Mouse (Mus musculus) neural tube, embryonic 15.5 days (tissue): ENCODE measurements around the gene Lrrc10b. TPM values are rescaled to one million over a fixed set of nuclear protein-coding genes. Genes with fewer than 3 reads are reported as not detected.

Experiments used
- ATAC-seq: fragments of 200-750 bp; cut with Nextera tagmentation; 2 replicates; pipeline ENCODE4 v1.8.0; 2017; ENCODE audit warnings: mild to moderate bottlenecking, moderate TSS enrichment, moderate library complexity; ENCODE audit not compliant: low FRiP score
- H3K27ac ChIP-seq: fragments of 300-500 bp; sonication (generic); replicated peaks from 2 replicates; pipeline ENCODE4 v1.5.1; 2015; ENCODE audit warnings: mild to moderate bottlenecking, inconsistent platforms
- H3K27me3 ChIP-seq: fragments of 300-500 bp; sonication (generic); replicated peaks from 2 replicates; pipeline ENCODE4 v1.6.1; 2015; ENCODE audit warnings: inconsistent platforms
- H3K36me3 ChIP-seq: fragments of 300-500 bp; sonication (generic); 2 replicates; pipeline ENCODE4 v1.6.1; 2015; ENCODE audit warnings: inconsistent platforms
- H3K4me1 ChIP-seq: fragments of 300-500 bp; sonication (generic); 2 replicates; pipeline ENCODE4 v1.6.1; 2015; ENCODE audit warnings: inconsistent platforms
- H3K4me2 ChIP-seq: fragments of 300-500 bp; sonication (generic); 2 replicates; pipeline ENCODE4 v1.6.1; 2015; ENCODE audit warnings: inconsistent platforms, mild to moderate bottlenecking, moderate library complexity
- H3K4me3 ChIP-seq: fragments of 300-500 bp; sonication (generic); replicated peaks from 2 replicates; pipeline ENCODE4 v1.5.1; 2015; ENCODE audit warnings: mild to moderate bottlenecking, inconsistent platforms
- H3K9ac ChIP-seq: fragments of 300-500 bp; sonication (generic); replicated peaks from 2 replicates; pipeline ENCODE4 v1.6.1; 2015; ENCODE audit warnings: mild to moderate bottlenecking, inconsistent platforms
- H3K9me3 ChIP-seq: fragments of 300-500 bp; sonication (generic); replicated peaks from 2 replicates; pipeline ENCODE4 v1.6.1; 2016; ENCODE audit warnings: inconsistent platforms
- WGBS: fragments of 180-500 bp; shearing (Covaris S2); methylation state at CpG from one replicate; pipeline ENCODE4 v1.1.7; 2015; ENCODE audit warnings: mixed read lengths; 5-methylcytosine and 5-hydroxymethylcytosine counted together
- polyA plus RNA-seq: library from polyadenylated mRNA; unstranded; fragments of >200 nt; fragmentation: Nextera tagmentation; extraction: Ambion mirVana; gene quantifications from 2 replicates; pipeline ENCODE4 v1.2.1, GENCODE M21; 2015

Gene Lrrc10b
- 1.1 and 1.3 TPM in 2 replicates for polyA plus RNA-seq

DNA sequence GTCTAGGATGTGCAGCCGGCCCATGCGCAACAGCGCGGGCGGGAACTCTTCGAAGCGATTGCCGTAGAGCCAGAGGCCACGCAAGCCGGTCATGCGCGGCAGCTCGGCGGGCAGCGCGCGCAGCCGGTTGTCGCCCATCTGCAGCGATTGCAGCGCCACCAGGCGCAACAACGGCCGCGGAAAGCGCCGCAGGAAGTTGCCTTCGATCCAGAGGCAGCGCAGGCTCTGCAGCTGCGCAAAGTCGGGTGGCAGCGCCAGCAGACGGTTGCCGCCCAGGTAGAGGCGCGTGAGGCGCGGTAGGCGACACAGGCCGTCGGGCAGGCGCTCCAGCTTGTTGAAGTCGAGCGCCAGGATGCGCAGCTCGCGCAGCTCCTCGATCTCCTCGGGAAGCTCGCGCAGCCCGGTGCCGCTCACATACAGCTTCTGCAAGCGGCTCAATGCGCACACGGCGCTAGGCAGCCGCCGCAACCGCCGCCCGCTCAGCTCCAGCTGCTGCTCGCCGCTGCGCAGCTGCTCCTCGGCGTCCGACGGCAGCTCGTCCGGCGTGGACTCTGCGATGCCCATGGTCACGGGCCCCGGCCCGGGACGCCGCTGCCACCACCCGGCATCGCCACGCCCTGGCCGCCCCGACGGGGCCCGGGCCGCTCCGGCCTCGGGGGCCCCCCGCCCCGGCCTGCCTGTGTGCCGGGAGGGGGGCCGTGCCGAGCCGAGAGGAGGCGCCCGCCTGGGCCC lies at the start of gene Lrrc10b:
Gene Lrrc10b, minus strand, starts transcription at position 722 of the 732 bp plus-strand sequence.
- peak; percentile 82 for ATAC-seq
- Histone ChIP-seq H3K4me1 (peaks cover 28% of the 10 kb centered on the region), H3K27me3 (peaks cover 62% of the 10 kb centered on the region), H3K27ac (peak within 1 kb of the TSS; percentile 30), H3K4me2 (peak within 1 kb of the TSS; percentile 87), H3K9ac (peak within 1 kb of the TSS; percentile 40), H3K36me3 (no peaks in the 10 kb centered on the region), H3K4me3 (peak within 1 kb of the TSS; percentile 45), H3K9me3 (no peaks in the 10 kb centered on the region)
- under 1% methylated on average over 94 of the region's 96 CpGs for WGBS

DNA sequence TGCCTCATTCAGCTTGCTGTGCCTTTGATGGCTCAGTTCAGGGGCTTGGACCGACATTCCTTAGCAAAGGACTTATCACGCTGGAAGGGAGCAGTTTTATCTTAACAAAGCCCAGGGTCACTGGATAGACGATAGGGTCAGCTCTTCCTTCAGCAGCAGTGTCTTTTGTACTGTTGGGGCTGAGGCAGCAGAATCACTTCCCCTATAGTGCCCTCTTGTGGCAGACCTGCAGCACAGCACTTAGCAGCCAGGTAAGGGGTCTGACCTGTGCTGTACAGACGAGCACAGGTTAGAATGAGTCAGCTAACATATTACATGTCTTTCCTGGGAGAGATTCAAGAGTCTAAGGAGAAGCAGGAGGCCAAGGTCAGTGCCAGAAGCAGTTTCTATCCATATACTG lies 45.3 kb upstream of the Lrrc10b start:
- peak; percentile 83 for ATAC-seq
- H3K9me3 ChIP-seq, result no peaks in the 10 kb centered on the region
- H3K4me1 ChIP-seq, result peaks cover 8% of the 10 kb centered on the region
- H3K4me3 ChIP-seq, result no peak overlapping the region
- H3K4me2 ChIP-seq, result no peak overlapping the region
- no peak overlapping the region for H3K27ac ChIP-seq
- no peak overlapping the region for H3K9ac ChIP-seq
- peaks cover 61% of the 10 kb centered on the region for H3K36me3 ChIP-seq
- H3K27me3 ChIP-seq, result no peaks in the 10 kb centered on the region
- WGBS, result 4% methylated on average over 4 of the region's 4 CpGs

DNA sequence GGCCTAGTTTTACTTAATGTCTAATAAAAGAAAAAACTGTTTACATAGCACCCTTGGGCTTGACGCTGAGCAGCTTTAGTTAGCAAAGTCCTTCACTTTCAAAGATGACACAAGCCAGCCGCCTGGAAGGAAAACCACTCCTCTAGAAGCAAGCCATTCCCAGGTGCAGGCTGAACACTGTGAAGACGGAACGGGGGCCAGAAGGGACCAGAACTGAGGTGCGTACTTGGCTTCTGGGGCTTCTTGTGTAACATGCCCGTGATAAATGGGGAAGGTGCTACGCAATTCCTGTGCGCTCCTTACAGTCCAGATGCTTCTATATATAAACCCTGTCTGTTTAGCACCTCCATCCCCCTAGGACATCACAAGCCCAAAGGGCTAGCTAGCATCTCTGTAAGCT lies 43.3 kb upstream of the Lrrc10b start:
- no peak overlapping the region for H3K4me2 ChIP-seq
- no peak for ATAC-seq
- H3K9ac ChIP-seq, result 0 out of 2 replicates have a peak overlapping the region, but pooled peaks have one; percentile 14
- H3K27me3 ChIP-seq, result no peaks in the 10 kb centered on the region
- H3K9me3 ChIP-seq, result no peaks in the 10 kb centered on the region
- H3K4me3 ChIP-seq, result no peak overlapping the region
- no peak overlapping the region for H3K27ac ChIP-seq
- WGBS, result 88% methylated on average over 8 of the region's 8 CpGs
- H3K4me1 ChIP-seq, result peaks cover 18% of the 10 kb centered on the region
- peaks cover 48% of the 10 kb centered on the region for H3K36me3 ChIP-seq

DNA sequence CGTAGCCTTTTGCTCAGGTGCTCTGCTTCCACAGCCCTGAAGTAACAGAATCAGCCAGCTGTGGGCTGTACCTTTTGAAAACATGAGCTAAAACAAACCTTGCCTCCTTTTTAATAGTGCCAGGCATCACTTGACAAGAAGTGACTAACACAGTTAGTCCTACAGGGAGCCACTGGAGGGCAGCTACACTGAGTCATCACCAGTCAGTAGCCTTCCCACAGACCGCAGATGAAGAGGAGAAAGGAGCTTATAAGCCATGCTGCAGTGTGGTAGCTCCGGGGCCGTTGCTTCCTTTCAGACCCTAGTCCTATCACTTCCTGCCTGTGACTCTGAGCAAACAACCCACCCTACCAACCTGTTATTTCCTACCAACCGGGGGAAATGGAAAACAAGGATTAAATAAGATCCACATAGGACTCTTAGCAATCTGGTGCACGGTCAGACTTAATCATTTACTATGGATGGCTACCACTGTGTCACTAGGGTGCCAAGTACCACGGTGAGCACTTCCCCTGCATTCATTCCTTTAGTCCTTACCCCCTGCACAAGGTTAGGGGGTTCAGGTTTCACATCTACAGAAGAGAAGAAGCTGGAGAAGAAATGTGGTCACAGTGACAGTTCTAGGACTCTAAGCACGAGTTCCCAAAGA lies 40.4 kb upstream of the Lrrc10b start:
- Histone ChIP-seq H3K4me3 (no peak overlapping the region), H3K27ac (no peak overlapping the region)
- WGBS, result 53% methylated on average over 8 of the region's 8 CpGs

DNA sequence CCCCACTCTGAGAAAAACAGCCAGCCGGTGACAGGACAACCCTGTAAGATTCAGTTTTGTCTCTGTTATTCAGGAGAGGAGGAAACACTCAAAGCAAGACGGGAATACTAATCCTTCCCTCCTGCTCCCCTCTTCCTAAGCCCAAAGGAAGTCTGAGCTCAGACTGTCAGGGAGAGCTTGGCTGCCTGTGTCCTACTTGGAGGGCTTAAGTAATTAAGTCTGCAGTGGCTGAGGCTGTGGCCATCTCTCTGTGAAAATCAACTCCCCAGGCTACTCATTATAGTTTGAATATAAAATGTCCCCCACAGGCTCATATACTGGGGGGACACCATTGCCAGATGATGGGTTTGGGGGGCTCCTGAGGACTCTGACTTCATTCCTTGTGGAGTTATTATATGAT lies 39.7 kb upstream of the Lrrc10b start:
- Histone ChIP-seq H3K4me2 (no peak overlapping the region), H3K9ac (no peak overlapping the region), H3K4me3 (no peak overlapping the region), H3K36me3 (peaks cover 29% of the 10 kb centered on the region), H3K4me1 (peaks cover 27% of the 10 kb centered on the region), H3K9me3 (no peaks in the 10 kb centered on the region), H3K27me3 (no peaks in the 10 kb centered on the region), H3K27ac (peak overlapping the region; percentile 28; the same call in 1 of the 2 replicates)
- ATAC-seq, result 0 out of 2 replicates have a peak, but pooled peaks have one; percentile 33
- WGBS, result 59% methylated on average over 2 of the region's 2 CpGs

More for the DNA sequence above, 40.4 kb upstream of the Lrrc10b start:
- H3K9ac ChIP-seq, result no peak overlapping the region
- H3K4me1 ChIP-seq, result peaks cover 20% of the 10 kb centered on the region
- H3K9me3 ChIP-seq, result no peaks in the 10 kb centered on the region
- no peaks in the 10 kb centered on the region for H3K27me3 ChIP-seq
- H3K4me2 ChIP-seq, result no peak overlapping the region
- H3K36me3 ChIP-seq, result peaks cover 30% of the 10 kb centered on the region
- ATAC-seq, result no peak

DNA sequence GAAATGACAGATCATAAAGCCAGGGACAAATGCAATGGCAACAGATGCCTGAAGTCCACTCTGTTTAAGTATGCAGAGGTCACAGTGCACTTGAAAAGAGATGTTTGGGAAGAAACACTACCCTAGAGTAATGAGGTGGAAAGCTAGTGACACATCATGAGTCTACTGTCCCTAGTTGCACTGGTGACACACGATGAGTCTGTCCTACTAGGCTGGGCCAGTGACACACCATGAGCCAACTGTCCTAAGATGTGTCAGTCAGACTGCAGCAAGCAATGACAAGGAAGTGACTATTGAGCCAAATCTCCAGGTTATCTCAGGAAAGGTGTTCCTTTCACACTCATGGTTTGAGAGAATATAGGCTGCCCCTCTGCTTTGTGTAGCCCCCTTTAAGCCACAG lies 38.4 kb upstream of the Lrrc10b start:
- 87% methylated on average over 1 of the region's 1 CpGs for WGBS
- no peak for ATAC-seq
- Histone ChIP-seq H3K4me2 (no peak overlapping the region), H3K36me3 (peaks cover 16% of the 10 kb centered on the region), H3K27me3 (no peaks in the 10 kb centered on the region), H3K4me3 (no peak overlapping the region), H3K9me3 (no peaks in the 10 kb centered on the region), H3K9ac (no peak overlapping the region), H3K27ac (no peak overlapping the region), H3K4me1 (peaks cover 27% of the 10 kb centered on the region)

DNA sequence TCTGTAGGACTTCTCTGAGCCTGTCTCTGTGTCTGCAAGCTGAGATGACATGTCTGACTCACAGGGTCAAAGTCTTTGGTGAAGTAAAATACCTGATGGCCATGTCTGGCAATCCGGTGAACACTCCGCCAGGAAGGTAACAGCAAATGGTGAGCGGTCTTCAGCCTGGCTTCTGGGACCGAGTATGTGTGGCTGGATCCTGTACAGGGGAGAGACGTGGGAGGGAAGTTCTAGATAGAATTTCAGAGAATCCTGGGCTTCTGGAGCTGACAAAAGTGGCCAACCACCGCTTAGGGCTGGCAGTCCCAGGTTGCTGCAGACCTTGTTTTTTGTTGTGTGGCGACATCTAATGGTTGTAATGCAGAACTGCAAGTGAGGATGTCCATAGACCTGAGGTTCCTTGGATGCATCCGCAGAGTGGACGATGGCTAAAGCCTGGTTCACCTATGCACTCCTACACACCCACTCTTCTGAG lies 29.0 kb upstream of the Lrrc10b start:
- Histone ChIP-seq H3K36me3 (no peaks in the 10 kb centered on the region), H3K4me2 (no peak overlapping the region), H3K9ac (no peak overlapping the region), H3K27ac (no peak overlapping the region), H3K4me1 (peaks cover 11% of the 10 kb centered on the region), H3K27me3 (peaks cover 15% of the 10 kb centered on the region; the same call in 1 of the 2 replicates), H3K4me3 (no peak overlapping the region), H3K9me3 (no peaks in the 10 kb centered on the region)
- peak; percentile 81 for ATAC-seq
- 24% methylated on average over 9 of the region's 9 CpGs for WGBS

DNA sequence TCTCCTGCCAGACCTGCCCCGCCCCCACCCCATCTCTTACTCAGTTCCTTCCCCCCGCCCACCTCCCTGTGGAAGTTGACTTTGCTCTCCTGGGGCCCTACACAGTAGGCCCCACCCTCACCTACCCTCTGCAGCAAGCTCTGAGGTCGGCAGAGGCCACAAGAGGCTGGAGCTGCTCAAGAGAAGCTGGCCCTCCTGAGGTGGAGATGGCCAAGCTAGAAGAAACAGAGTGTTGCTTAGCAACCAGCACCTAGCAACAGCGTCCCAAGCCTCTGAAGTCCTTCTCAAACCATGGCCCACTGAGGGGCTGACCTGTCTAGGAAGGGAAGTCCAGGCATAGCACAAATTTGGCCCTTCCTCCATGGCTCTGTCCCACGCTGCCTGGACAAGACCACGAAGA lies 25.4 kb upstream of the Lrrc10b start, which contains the start of gene Ppp1r32:
Gene Ppp1r32, minus strand, starts transcription at position 226 of the 400 bp plus-strand sequence.
- no peak within 1 kb of the TSS for H3K4me3 ChIP-seq
- 36% methylated on average over 6 of the region's 6 CpGs for WGBS
- no peak within 1 kb of the TSS for H3K4me2 ChIP-seq
- H3K9ac ChIP-seq, result no peak within 1 kb of the TSS
- peaks cover 11% of the 10 kb centered on the region for H3K4me1 ChIP-seq
- no peak for ATAC-seq
- H3K9me3 ChIP-seq, result no peaks in the 10 kb centered on the region
- no peaks in the 10 kb centered on the region for H3K36me3 ChIP-seq
- H3K27me3 ChIP-seq, result peaks cover 13% of the 10 kb centered on the region; the same call in 1 of the 2 replicates
- H3K27ac ChIP-seq, result no peak within 1 kb of the TSS

DNA sequence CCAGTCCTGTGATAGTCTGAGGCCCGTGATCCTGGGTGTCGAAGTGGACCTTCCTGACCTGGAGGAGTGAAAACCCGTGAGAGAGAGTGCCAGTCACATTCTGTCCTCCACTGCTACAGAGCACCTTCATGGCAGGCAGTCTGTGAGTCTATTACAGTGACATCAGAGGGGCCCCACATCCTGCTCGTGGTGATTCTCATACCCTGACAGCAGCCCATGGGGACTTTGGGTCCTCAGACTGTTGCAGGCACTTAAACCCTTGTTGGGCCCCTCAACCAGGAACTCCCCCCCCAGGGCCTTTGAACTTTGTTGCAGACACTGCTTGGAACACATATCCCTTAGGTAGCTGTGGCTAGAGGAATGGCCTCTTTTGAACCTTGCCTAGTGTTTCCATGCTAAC lies 22.3 kb upstream of the Lrrc10b start:
- H3K9ac ChIP-seq, result no peak overlapping the region
- no peaks in the 10 kb centered on the region for H3K36me3 ChIP-seq
- ATAC-seq, result no peak
- no peaks in the 10 kb centered on the region for H3K27me3 ChIP-seq
- H3K4me1 ChIP-seq, result peaks cover 9% of the 10 kb centered on the region
- no peak overlapping the region for H3K4me3 ChIP-seq
- no peak overlapping the region for H3K4me2 ChIP-seq
- no peaks in the 10 kb centered on the region for H3K9me3 ChIP-seq
- 67% methylated on average over 4 of the region's 4 CpGs for WGBS
- no peak overlapping the region for H3K27ac ChIP-seq

DNA sequence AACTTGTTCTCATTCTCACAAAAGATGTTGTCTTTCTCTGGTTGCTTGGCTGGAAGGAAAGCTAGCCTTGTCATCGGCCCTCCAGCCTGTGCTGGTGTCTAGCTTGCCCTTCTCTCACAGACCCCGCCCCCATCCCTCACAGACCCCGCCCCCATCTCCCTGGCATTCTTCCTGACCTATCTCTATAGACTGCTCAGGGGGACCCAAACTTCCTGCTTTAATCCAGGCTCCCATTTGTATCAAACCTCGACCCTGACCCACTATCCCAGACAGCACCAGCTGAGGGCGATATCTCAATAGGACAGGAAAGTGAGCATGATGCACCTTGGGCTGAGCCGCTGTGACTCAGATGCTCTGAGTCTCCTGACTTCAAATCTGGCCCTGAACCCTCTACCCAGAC lies 16.5 kb upstream of the Lrrc10b start:
- Histone ChIP-seq H3K4me2 (no peak overlapping the region), H3K4me3 (no peak overlapping the region), H3K27ac (no peak overlapping the region), H3K36me3 (no peaks in the 10 kb centered on the region), H3K27me3 (no peaks in the 10 kb centered on the region), H3K9me3 (no peaks in the 10 kb centered on the region), H3K9ac (no peak overlapping the region), H3K4me1 (no peaks in the 10 kb centered on the region)
- ATAC-seq, result no peak
- WGBS, result 23% methylated on average over 6 of the region's 6 CpGs

DNA sequence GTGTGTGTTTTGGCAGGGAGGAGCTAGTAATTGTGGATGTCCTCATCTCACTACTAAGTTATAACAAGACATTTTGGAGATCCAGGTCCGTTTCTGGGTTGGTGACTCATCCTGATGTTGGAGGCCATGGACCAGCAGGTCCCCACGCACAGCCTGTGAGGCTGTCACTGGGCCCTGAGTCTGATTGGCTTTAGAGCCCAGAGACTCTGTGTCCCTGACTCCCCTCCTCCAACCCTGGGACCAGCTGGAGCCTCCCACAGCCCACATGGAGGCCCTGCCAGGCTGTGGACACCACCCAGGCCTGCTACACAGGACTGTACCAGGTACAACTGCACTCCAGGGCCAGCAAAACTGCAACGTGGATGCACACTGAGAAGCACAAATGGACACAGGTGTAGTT lies 15.7 kb upstream of the Lrrc10b start:
- Histone ChIP-seq H3K4me2 (no peak overlapping the region), H3K4me3 (no peak overlapping the region), H3K4me1 (no peaks in the 10 kb centered on the region), H3K36me3 (no peaks in the 10 kb centered on the region), H3K27ac (no peak overlapping the region), H3K9ac (no peak overlapping the region), H3K9me3 (no peaks in the 10 kb centered on the region), H3K27me3 (no peaks in the 10 kb centered on the region)
- no peak for ATAC-seq
- 78% methylated on average over 3 of the region's 3 CpGs for WGBS

DNA sequence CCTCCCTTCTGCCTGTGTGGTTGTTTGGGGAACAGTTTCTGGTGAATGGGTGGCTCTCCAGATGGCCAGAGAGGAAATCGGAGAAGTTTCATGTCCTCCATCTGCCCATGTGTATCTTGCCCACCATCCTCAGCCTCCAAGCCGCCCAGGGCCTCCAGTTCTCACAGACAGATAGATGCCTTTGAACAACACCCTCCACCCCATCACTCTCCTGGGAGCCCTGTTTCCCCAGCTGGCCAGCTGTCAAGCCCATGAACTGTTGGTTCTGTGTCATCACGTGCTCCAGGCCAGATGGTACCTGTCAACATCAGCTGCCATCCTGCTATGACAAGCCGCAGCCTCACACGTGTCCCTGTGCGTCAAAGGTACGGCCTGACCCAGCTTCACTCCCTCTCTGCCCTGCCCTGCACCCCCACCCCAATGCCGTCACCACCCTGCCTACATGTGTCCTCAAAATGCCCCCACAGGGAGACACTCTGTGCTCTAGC lies 11.9 kb upstream of the Lrrc10b start:
- no peak overlapping the region for H3K9ac ChIP-seq
- H3K27me3 ChIP-seq, result no peaks in the 10 kb centered on the region
- no peak overlapping the region for H3K4me2 ChIP-seq
- no peak for ATAC-seq
- no peak overlapping the region for H3K4me3 ChIP-seq
- no peak overlapping the region for H3K27ac ChIP-seq
- H3K36me3 ChIP-seq, result no peaks in the 10 kb centered on the region
- H3K9me3 ChIP-seq, result no peaks in the 10 kb centered on the region
- H3K4me1 ChIP-seq, result no peaks in the 10 kb centered on the region
- 62% methylated on average over 8 of the region's 8 CpGs for WGBS
